Mouse (Mus musculus) lung, postnatal 0 days (tissue): ENCODE measurements at regions not wholly inside any gene's neighbourhood (a gene's known extent, or its start where the extent isn't known, plus 50 kb on each side); places are given as distances from the start of the nearest gene placed in this dataset.

Source experiments
- ATAC-seq: fragments of 200-750 bp; cut with Nextera tagmentation; 2 replicates; pipeline ENCODE4 v1.8.0; 2017; ENCODE audit warnings: moderate library complexity
- DNase-seq: peaks from one replicate; pipeline ENCODE4 v3.0.0-alpha.2; 2016; ENCODE audit warnings: low spot score
- H3K27ac ChIP-seq: fragments of 300-500 bp; sonication (generic); 2 replicates; pipeline ENCODE4 v1.5.1; 2014; ENCODE audit warnings: antibody characterized with exemption, mild to moderate bottlenecking, low read length, mixed read lengths
- H3K27me3 ChIP-seq: fragments of 300-500 bp; sonication (generic); replicated peaks from 2 replicates; pipeline ENCODE4 v1.6.1; 2014; ENCODE audit warnings: low read length, mixed read lengths; ENCODE audit not compliant: insufficient read depth
- H3K36me3 ChIP-seq: fragments of 300-500 bp; sonication (generic); 2 replicates; pipeline ENCODE4 v1.6.1; 2014; ENCODE audit warnings: low read length, mixed read lengths; ENCODE audit not compliant: insufficient read depth
- H3K4me1 ChIP-seq: fragments of 300-500 bp; sonication (generic); 2 replicates; pipeline ENCODE4 v1.6.1; 2014; ENCODE audit warnings: antibody characterized with exemption, low read depth, low read length, mixed read lengths; ENCODE audit not compliant: insufficient read depth
- H3K4me2 ChIP-seq: fragments of 300-500 bp; sonication (generic); replicated peaks from 2 replicates; pipeline ENCODE4 v1.6.1; 2014; ENCODE audit warnings: low read depth, mild to moderate bottlenecking, low read length, moderate library complexity, mixed read lengths
- H3K4me3 ChIP-seq: fragments of 300-500 bp; sonication (generic); 2 replicates; pipeline ENCODE4 v1.5.1; 2014; ENCODE audit warnings: low read depth, low read length
- H3K9ac ChIP-seq: fragments of 300-500 bp; sonication (generic); replicated peaks from 2 replicates; pipeline ENCODE4 v1.6.1; 2014; ENCODE audit warnings: low read depth, mild to moderate bottlenecking
- H3K9me3 ChIP-seq: fragments of 300-500 bp; sonication (generic); 2 replicates; pipeline ENCODE4 v1.6.1; 2016; ENCODE audit warnings: low read length, mixed read lengths
- CTCF ChIP-seq: IDR thresholded peaks from 2 replicates; pipeline ENCODE4 v1.5.1; 2016; ENCODE audit warnings: antibody characterized with exemption, mild to moderate bottlenecking
- EP300 ChIP-seq: IDR thresholded peaks from 2 replicates; pipeline ENCODE4 v1.6.1; 2016; ENCODE audit warnings: antibody characterized with exemption, mild to moderate bottlenecking, control low read depth
- WGBS: fragments of 180-500 bp; shearing (Covaris S2); extraction: QIAGEN DNeasy Blood & Tissue Kit; methylation state at CpG from one replicate; pipeline ENCODE4 v1.1.7; 2014; 5-methylcytosine and 5-hydroxymethylcytosine counted together

- Histone ChIP-seq H3K4me2 (no peak overlapping the region), H3K9ac (no peak overlapping the region), H3K27me3 (no peaks in the 10 kb centered on the region), H3K36me3 (no peaks in the 10 kb centered on the region), H3K4me3 (no peak overlapping the region), H3K4me1 (no peaks in the 10 kb centered on the region), H3K27ac (no peak overlapping the region), H3K9me3 (no peaks in the 10 kb centered on the region)
- no peak for TF ChIP-seq EP300
- no peak for TF ChIP-seq CTCF
- no peak for DNase-seq
- no peak for ATAC-seq
- WGBS = 85% methylated on average over 5 of the region's 5 CpGs
These were observed 165.8 kb downstream of the Tshz3 start for GRCm38 (mm10) chr7:36863745-36864144.

- no peak overlapping the region for H3K27ac ChIP-seq
- no peaks in the 10 kb centered on the region for H3K27me3 ChIP-seq
- no peak overlapping the region for H3K4me2 ChIP-seq
- DNase-seq (no peak), ATAC-seq (no peak)
- 60% methylated on average over 4 of the region's 4 CpGs for WGBS
- no peak overlapping the region for H3K4me3 ChIP-seq
- TF ChIP-seq CTCF (no peak), EP300 (no peak)
- no peaks in the 10 kb centered on the region for H3K36me3 ChIP-seq
- no peaks in the 10 kb centered on the region for H3K4me1 ChIP-seq
- H3K9ac ChIP-seq = no peak overlapping the region
- no peaks in the 10 kb centered on the region for H3K9me3 ChIP-seq
These were observed 166.8 kb downstream of the Tshz3 start for GRCm38 (mm10) chr7:36864675-36865074.

- ATAC-seq (no peak), DNase-seq (no peak)
- H3K9ac ChIP-seq = no peak overlapping the region
- H3K36me3 ChIP-seq = no peaks in the 10 kb centered on the region
- no peaks in the 10 kb centered on the region for H3K4me1 ChIP-seq
- H3K4me3 ChIP-seq = no peak overlapping the region
- no peaks in the 10 kb centered on the region for H3K27me3 ChIP-seq
- H3K27ac ChIP-seq = no peak overlapping the region
- no peaks in the 10 kb centered on the region for H3K9me3 ChIP-seq
- 58% methylated on average over 12 of the region's 12 CpGs for WGBS
- TF ChIP-seq CTCF (no peak), EP300 (no peak)
- no peak overlapping the region for H3K4me2 ChIP-seq
These were observed 168.7 kb downstream of the Tshz3 start for GRCm38 (mm10) chr7:36866602-36867001.

GRCm38 (mm10) chr7:36874004-36874403 lies 176.1 kb downstream of the Tshz3 start:
- no peak overlapping the region for H3K27ac ChIP-seq

GRCm38 (mm10) chr7:36877686-36878085 lies 179.8 kb downstream of the Tshz3 start:
- H3K9ac ChIP-seq = no peak overlapping the region
- H3K9me3 ChIP-seq = no peaks in the 10 kb centered on the region
- no peak overlapping the region for H3K4me3 ChIP-seq
- TF ChIP-seq CTCF (no peak), EP300 (no peak)
- no peaks in the 10 kb centered on the region for H3K4me1 ChIP-seq
- no peaks in the 10 kb centered on the region for H3K36me3 ChIP-seq
- H3K27me3 ChIP-seq = no peaks in the 10 kb centered on the region
- DNase-seq (no peak), ATAC-seq (no peak)
- 11% methylated on average over 7 of the region's 7 CpGs for WGBS
- no peak overlapping the region for H3K27ac ChIP-seq
- no peak overlapping the region for H3K4me2 ChIP-seq

More at GRCm38 (mm10) chr7:36874004-36874403, 176.1 kb downstream of the Tshz3 start:
- TF ChIP-seq EP300 (no peak), CTCF (no peak)
- Histone ChIP-seq H3K4me3 (no peak overlapping the region), H3K36me3 (no peaks in the 10 kb centered on the region), H3K4me2 (no peak overlapping the region), H3K9me3 (no peaks in the 10 kb centered on the region), H3K27me3 (no peaks in the 10 kb centered on the region), H3K4me1 (no peaks in the 10 kb centered on the region), H3K9ac (no peak overlapping the region)
- 72% methylated on average over 5 of the region's 5 CpGs for WGBS
- no peak for DNase-seq
- no peak for ATAC-seq

- DNase-seq (no peak), ATAC-seq (no peak)
- 50% methylated on average over 18 of the region's 18 CpGs for WGBS
- Histone ChIP-seq H3K9me3 (no peaks in the 10 kb centered on the region), H3K9ac (no peak overlapping the region), H3K4me2 (no peak overlapping the region), H3K4me1 (no peaks in the 10 kb centered on the region), H3K27me3 (no peaks in the 10 kb centered on the region), H3K36me3 (no peaks in the 10 kb centered on the region), H3K27ac (no peak overlapping the region), H3K4me3 (no peak overlapping the region)
- TF ChIP-seq CTCF (no peak), EP300 (no peak)
These were observed 195.0 kb downstream of the Tshz3 start for GRCm38 (mm10) chr7:36892776-36893500.
